Mouse (Mus musculus) heart, adult 2 months (tissue): ENCODE results near the gene Sp7.

Source experiments
- CTCF ChIP-seq: fragments of 200-600 bp; IDR thresholded peaks from 2 replicates; pipeline ENCODE4 v1.8.1; 2022; ENCODE audit warnings: antibody characterized with exemption, mild to moderate bottlenecking, moderate library complexity
- EP300 ChIP-seq: fragments of 200-500 bp; IDR thresholded peaks from 2 replicates; pipeline ENCODE4 v1.6.1; 2011; ENCODE audit warnings: low read depth, low read length, control low read depth; ENCODE audit not compliant: insufficient read depth
- POLR2A ChIP-seq: fragments of 200-500 bp; IDR thresholded peaks from 2 replicates; pipeline ENCODE4 v1.6.1; 2011; ENCODE audit warnings: mild to moderate bottlenecking, low read depth, low read length, control low read depth; ENCODE audit not compliant: insufficient read depth

GRCm38 (mm10) chr15:102326892-102327291 is 40.1 kb downstream of the Sp7 start:
- TF ChIP-seq POLR2A (no peak), CTCF (no peak), EP300 (no peak)
